Mouse (Mus musculus): ENCODE results near the gene Chst11. TPM values are rescaled to one million over a fixed set of nuclear protein-coding genes. Genes with fewer than 3 reads are reported as not detected.

The Chst11 gene
- polyA plus RNA-seq, 1 experiment: 21.1 TPM

DNA sequence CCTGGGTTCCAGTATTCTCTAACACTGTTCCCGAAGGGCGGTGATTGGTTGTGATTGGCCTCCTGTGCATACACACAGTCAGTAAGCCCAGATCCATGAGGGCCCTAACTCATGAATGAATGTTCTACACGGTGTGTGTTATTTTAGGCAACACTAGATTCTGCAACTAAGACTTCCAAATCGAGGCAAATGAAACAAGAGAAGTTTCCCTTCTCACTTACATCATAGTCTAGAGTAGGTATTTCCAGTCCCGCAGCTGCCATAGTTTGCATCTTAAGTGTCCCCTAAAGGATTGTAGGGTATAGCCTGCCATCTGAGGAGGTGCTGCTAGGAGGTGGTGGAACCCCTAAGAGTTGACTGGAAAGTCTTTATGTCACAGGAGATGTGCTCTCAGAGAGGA lies 40.9 kb downstream of the Chst11 start:
- no peak for DNase-seq
- TF ChIP-seq POLR2A (IDR thresholded peaks at IDR 0.05; ENCODE audit: borderline replicate concordance, insufficient read depth, low read length): no peak
- TF ChIP-seq CTCF (IDR thresholded peaks at IDR 0.05; ENCODE audit: borderline replicate concordance, insufficient read depth, low read depth, low read length): no peak
- Histone ChIP-seq H3K27me3 (ENCODE audit: control insufficient read depth, insufficient read depth, low read length) (no peaks in the 10 kb centered on the region), H3K4me1 (ENCODE audit: control insufficient read depth, insufficient read depth, low read length) (peaks cover 2% of the 10 kb centered on the region; the same call in 1 of the 2 replicates), H3K4me3 (replicated peaks; ENCODE audit: insufficient read depth, low read depth, low read length) (no peak overlapping the region), H3K27ac (ENCODE audit: insufficient read depth, low read length) (no peak overlapping the region)
- 92% methylated on average over 5 of the region's 5 CpGs for WGBS

- Histone ChIP-seq H3K27me3 (ENCODE audit: control insufficient read depth, insufficient read depth, low read length) (no peaks in the 10 kb centered on the region), H3K4me1 (ENCODE audit: control insufficient read depth, insufficient read depth, low read length) (no peaks in the 10 kb centered on the region), H3K4me3 (replicated peaks; ENCODE audit: insufficient read depth, low read depth, low read length) (no peak overlapping the region), H3K27ac (ENCODE audit: insufficient read depth, low read length) (no peak overlapping the region)
- 87% methylated on average over 6 of the region's 6 CpGs for WGBS
- TF ChIP-seq POLR2A (IDR thresholded peaks at IDR 0.05; ENCODE audit: borderline replicate concordance, insufficient read depth, low read length) (no peak), CTCF (IDR thresholded peaks at IDR 0.05; ENCODE audit: borderline replicate concordance, insufficient read depth, low read depth, low read length) (no peak)
- DNase-seq: no peak
Observed at GRCm38 (mm10) chr10:83027673-83028072, 42.4 kb downstream of the Chst11 start.

DNA sequence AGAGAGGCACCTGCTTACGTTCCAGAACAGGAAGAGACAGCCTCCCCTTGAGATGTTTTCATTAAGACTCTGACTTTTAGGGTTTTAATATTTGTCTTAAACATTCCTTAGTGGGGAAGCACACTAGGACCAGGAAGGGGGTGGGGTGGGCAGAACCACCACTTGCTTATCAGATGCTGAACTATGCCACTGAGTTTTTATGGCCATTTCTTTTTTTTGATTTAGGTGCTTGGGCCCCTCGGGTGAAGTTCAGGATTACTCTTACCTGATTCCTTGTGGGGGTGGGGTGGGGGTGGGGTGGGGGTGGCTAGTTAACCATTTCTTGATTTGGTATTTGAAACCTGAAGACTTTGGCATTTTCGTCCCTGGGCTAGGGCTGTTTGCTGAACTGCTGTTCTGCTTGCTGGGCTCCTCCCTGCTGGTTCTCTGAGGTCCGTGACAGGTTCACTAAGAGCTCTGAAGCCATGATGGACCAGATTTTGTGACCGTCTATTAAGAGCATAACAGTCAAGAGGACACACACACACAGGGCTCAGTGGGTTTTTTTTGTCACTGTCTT lies 44.9 kb downstream of the Chst11 start:
- no peaks in the 10 kb centered on the region for H3K27me3 ChIP-seq (ENCODE audit: control insufficient read depth, insufficient read depth, low read length)
- H3K27ac ChIP-seq (ENCODE audit: insufficient read depth, low read length): no peak overlapping the region
- TF ChIP-seq CTCF (IDR thresholded peaks at IDR 0.05; ENCODE audit: borderline replicate concordance, insufficient read depth, low read depth, low read length): no peak
- TF ChIP-seq POLR2A (IDR thresholded peaks at IDR 0.05; ENCODE audit: borderline replicate concordance, insufficient read depth, low read length): no peak
- no peak overlapping the region for H3K4me3 ChIP-seq (replicated peaks; ENCODE audit: insufficient read depth, low read depth, low read length)
- 84% methylated on average over 5 of the region's 5 CpGs for WGBS
- no peaks in the 10 kb centered on the region for H3K4me1 ChIP-seq (ENCODE audit: control insufficient read depth, insufficient read depth, low read length)
- DNase-seq: no peak

- no peaks in the 10 kb centered on the region for H3K4me1 ChIP-seq (ENCODE audit: control insufficient read depth, insufficient read depth, low read length)
- H3K27ac ChIP-seq (ENCODE audit: insufficient read depth, low read length): no peak overlapping the region
- H3K27me3 ChIP-seq (ENCODE audit: control insufficient read depth, insufficient read depth, low read length): no peaks in the 10 kb centered on the region
- no peak overlapping the region for H3K4me3 ChIP-seq (replicated peaks; ENCODE audit: insufficient read depth, low read depth, low read length)
- TF ChIP-seq CTCF (IDR thresholded peaks at IDR 0.05; ENCODE audit: borderline replicate concordance, insufficient read depth, low read depth, low read length): no peak
- TF ChIP-seq POLR2A (IDR thresholded peaks at IDR 0.05; ENCODE audit: borderline replicate concordance, insufficient read depth, low read length): no peak
- WGBS: 63% methylated on average over 6 of the region's 6 CpGs
- no peak for DNase-seq
Observed at GRCm38 (mm10) chr10:83030928-83031327, 45.6 kb downstream of the Chst11 start.

GRCm38 (mm10) chr10:83031561-83031960 lies 46.3 kb downstream of the Chst11 start:
- Histone ChIP-seq H3K27ac (ENCODE audit: insufficient read depth, low read length) (no peak overlapping the region), H3K4me1 (ENCODE audit: control insufficient read depth, insufficient read depth, low read length) (no peaks in the 10 kb centered on the region), H3K4me3 (replicated peaks; ENCODE audit: insufficient read depth, low read depth, low read length) (no peak overlapping the region), H3K27me3 (ENCODE audit: control insufficient read depth, insufficient read depth, low read length) (no peaks in the 10 kb centered on the region)
- 78% methylated on average over 4 of the region's 4 CpGs for WGBS
- TF ChIP-seq POLR2A (IDR thresholded peaks at IDR 0.05; ENCODE audit: borderline replicate concordance, insufficient read depth, low read length) (no peak), CTCF (IDR thresholded peaks at IDR 0.05; ENCODE audit: borderline replicate concordance, insufficient read depth, low read depth, low read length) (no peak)
- peak in 1 of 2 experiments; percentile 7 for DNase-seq

- H3K4me3 ChIP-seq (replicated peaks; ENCODE audit: insufficient read depth, low read depth, low read length): no peak overlapping the region
- no peak for DNase-seq
- H3K27me3 ChIP-seq (ENCODE audit: control insufficient read depth, insufficient read depth, low read length): no peaks in the 10 kb centered on the region
- no peak overlapping the region for H3K27ac ChIP-seq (ENCODE audit: insufficient read depth, low read length)
- no peaks in the 10 kb centered on the region for H3K4me1 ChIP-seq (ENCODE audit: control insufficient read depth, insufficient read depth, low read length)
- WGBS: 81% methylated on average over 10 of the region's 10 CpGs
- TF ChIP-seq CTCF (IDR thresholded peaks at IDR 0.05; ENCODE audit: borderline replicate concordance, insufficient read depth, low read depth, low read length): no peak
- no peak for TF ChIP-seq POLR2A (IDR thresholded peaks at IDR 0.05; ENCODE audit: borderline replicate concordance, insufficient read depth, low read length)
Observed at GRCm38 (mm10) chr10:83032559-83032958, 47.3 kb downstream of the Chst11 start.

GRCm38 (mm10) chr10:83036340-83037045 lies 51.2 kb downstream of the Chst11 start:
- Histone ChIP-seq H3K27ac (ENCODE audit: insufficient read depth, low read length) (no peak overlapping the region), H3K27me3 (ENCODE audit: control insufficient read depth, insufficient read depth, low read length) (no peaks in the 10 kb centered on the region), H3K4me3 (replicated peaks; ENCODE audit: insufficient read depth, low read depth, low read length) (no peak overlapping the region), H3K4me1 (ENCODE audit: control insufficient read depth, insufficient read depth, low read length) (no peaks in the 10 kb centered on the region)
- 86% methylated on average over 20 of the region's 20 CpGs for WGBS
- no peak for TF ChIP-seq POLR2A (IDR thresholded peaks at IDR 0.05; ENCODE audit: borderline replicate concordance, insufficient read depth, low read length)
- no peak for TF ChIP-seq CTCF (IDR thresholded peaks at IDR 0.05; ENCODE audit: borderline replicate concordance, insufficient read depth, low read depth, low read length)
- DNase-seq: no peak

DNA sequence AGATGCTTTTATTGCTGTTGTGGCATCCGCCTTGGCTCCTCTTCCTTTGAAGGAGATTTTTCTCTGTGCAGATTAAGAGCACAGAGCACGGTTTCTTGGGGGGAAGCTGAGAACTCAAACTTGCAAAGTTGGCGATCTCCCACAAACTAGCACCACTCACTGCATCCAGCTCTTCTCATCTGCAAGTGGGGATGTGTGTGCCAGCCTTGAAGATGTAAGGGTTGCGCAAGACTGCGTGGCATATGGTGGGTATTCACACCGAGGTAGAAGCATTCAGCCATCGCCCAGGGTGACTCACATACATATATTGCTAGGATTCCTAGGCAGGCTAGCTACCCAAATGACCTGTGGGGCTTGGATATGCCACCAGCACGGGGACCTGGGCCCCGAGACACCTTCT lies 52.9 kb downstream of the Chst11 start:
- TF ChIP-seq POLR2A (IDR thresholded peaks at IDR 0.05; ENCODE audit: borderline replicate concordance, insufficient read depth, low read length): no peak
- no peak for TF ChIP-seq CTCF (IDR thresholded peaks at IDR 0.05; ENCODE audit: borderline replicate concordance, insufficient read depth, low read depth, low read length)
- DNase-seq: no peak
- Histone ChIP-seq H3K4me1 (ENCODE audit: control insufficient read depth, insufficient read depth, low read length) (peaks cover 4% of the 10 kb centered on the region; the same call in 1 of the 2 replicates), H3K27ac (ENCODE audit: insufficient read depth, low read length) (no peak overlapping the region), H3K27me3 (ENCODE audit: control insufficient read depth, insufficient read depth, low read length) (no peaks in the 10 kb centered on the region), H3K4me3 (replicated peaks; ENCODE audit: insufficient read depth, low read depth, low read length) (no peak overlapping the region)
- 73% methylated on average over 9 of the region's 9 CpGs for WGBS
